Mouse (Mus musculus): ENCODE results near the gene Zranb1.

The Zranb1 gene

GRCm38 (mm10) chr7:132930850-132931559 lies at the start of gene Zranb1:
Gene Zranb1 (plus strand): TSS chr7:132931142.
- peak; percentile 99 for DNase-seq

GRCm38 (mm10) chr7:132882343-132882742 lies 48.6 kb upstream of the Zranb1 start:
- DNase-seq = no peak

- DNase-seq = no peak
These were observed 46.9 kb upstream of the Zranb1 start for GRCm38 (mm10) chr7:132884031-132884430.

- DNase-seq = no peak
These were observed 43.7 kb upstream of the Zranb1 start for GRCm38 (mm10) chr7:132887019-132887804.

GRCm38 (mm10) chr7:132888052-132888451 lies 42.9 kb upstream of the Zranb1 start:
- no peak for DNase-seq

- no peak for DNase-seq
These were observed 42.3 kb upstream of the Zranb1 start for GRCm38 (mm10) chr7:132888518-132889249.

GRCm38 (mm10) chr7:132889691-132890090 lies 41.3 kb upstream of the Zranb1 start:
- DNase-seq = no peak

- DNase-seq = no peak
These were observed 40.7 kb upstream of the Zranb1 start for GRCm38 (mm10) chr7:132890201-132890600.

GRCm38 (mm10) chr7:132891561-132892310 lies 39.2 kb upstream of the Zranb1 start:
- DNase-seq = no peak

- no peak for DNase-seq
These were observed 38.7 kb upstream of the Zranb1 start for GRCm38 (mm10) chr7:132892311-132892661.

- DNase-seq = no peak
These were observed 38.1 kb upstream of the Zranb1 start for GRCm38 (mm10) chr7:132892806-132893205.

- DNase-seq = no peak
These were observed 37.6 kb upstream of the Zranb1 start for GRCm38 (mm10) chr7:132893336-132893735.

- DNase-seq = peak; percentile 54
These were observed 35.9 kb upstream of the Zranb1 start for GRCm38 (mm10) chr7:132894841-132895555.

- DNase-seq = no peak
These were observed 34.6 kb upstream of the Zranb1 start for GRCm38 (mm10) chr7:132896206-132896815.

GRCm38 (mm10) chr7:132897258-132897657 lies 33.7 kb upstream of the Zranb1 start:
- no peak for DNase-seq

- peak; percentile 31 for DNase-seq
These were observed 32.7 kb upstream of the Zranb1 start for GRCm38 (mm10) chr7:132898234-132898633.

- DNase-seq = no peak
These were observed 30.0 kb upstream of the Zranb1 start for GRCm38 (mm10) chr7:132900826-132901531.

GRCm38 (mm10) chr7:132903796-132904195 lies 27.1 kb upstream of the Zranb1 start:
- no peak for DNase-seq

GRCm38 (mm10) chr7:132921971-132922370 lies 9.0 kb upstream of the Zranb1 start:
- peak; percentile 92 for DNase-seq

GRCm38 (mm10) chr7:132925227-132925626 lies 5.7 kb upstream of the Zranb1 start:
- no peak for DNase-seq

- DNase-seq = no peak
These were observed 3.7 kb upstream of the Zranb1 start for GRCm38 (mm10) chr7:132927201-132927600.

Measured in retina, postnatal 1 day (tissue).